Mouse (Mus musculus): ENCODE measurements around the gene Fn3krp.

DNA sequence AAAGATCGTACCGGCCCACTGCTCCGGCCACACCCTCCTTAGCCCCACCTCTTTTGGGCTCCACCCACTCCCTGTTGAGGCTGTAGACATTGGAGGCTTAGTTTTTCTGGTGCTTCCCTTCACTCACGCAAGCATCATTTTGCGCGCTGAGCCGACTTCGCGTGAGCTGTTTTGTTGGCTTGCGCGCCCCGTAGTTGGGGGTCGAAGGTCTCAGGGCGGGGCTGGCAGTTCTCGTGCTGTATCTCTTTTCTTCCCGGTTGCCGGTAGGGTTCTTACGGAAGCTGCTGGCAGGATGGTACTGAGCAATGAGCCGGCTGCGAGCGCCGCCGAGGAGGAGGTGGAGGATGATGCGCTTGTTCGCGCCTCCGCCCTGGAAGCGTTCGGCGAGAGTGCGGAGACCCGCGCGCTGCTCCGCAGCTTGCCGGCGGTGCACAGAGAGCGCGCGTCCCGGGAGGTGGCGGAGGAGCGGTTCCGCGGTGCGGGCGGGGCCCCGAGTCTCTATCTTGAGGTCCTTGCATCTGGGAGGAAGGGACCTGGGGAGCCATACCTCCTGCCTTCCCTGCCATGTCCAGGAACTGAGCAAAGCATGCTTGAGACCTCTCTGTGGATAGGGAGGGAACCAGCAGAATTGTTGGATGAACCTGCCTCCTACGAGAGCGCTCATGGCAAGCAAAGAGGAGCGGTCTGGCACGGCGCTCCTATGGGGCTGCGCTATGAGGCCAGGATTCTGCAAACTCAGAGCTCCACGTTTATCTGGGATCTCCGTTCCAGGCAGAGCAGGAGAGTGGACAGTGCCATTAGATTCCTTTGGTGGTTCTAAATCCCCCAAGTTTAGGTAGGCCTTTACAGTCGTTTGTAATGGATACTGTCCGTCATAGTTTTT, 30.8 kb downstream of the Fn3krp start, which contains the start of gene Tbcd:
- no peak; the same call in 1 of the 2 replicates for TF ChIP-seq CTCF (IDR thresholded peaks at IDR 0.05; ENCODE audit: low read depth)
- no peak for TF ChIP-seq EP300 (IDR thresholded peaks at IDR 0.05; ENCODE audit: low read depth)

Measured in heart, postnatal 0 days (tissue).